In genomic region chr9:41053478-41053877, GRCm38 (mm10) we compare ENCODE assay signal across 20 mouse cellular contexts. TPM values are rescaled to one million over a fixed set of nuclear protein-coding genes. Genes with fewer than 3 reads are reported as not detected.
A peak's percentile ranks its signal among the peaks of the same experiment; 100 is the strongest.
DNase-seq lines count a peak whose midpoint lies in the region; ATAC-seq and TF ChIP-seq lines count a peak whose summit lies in the region.
"Had no signal": no experiment of that assay in that cellular context is flagged by ENCODE, and none has a peak within 500 bp of the region (broad histone marks: within the 10 kb centered on the region; RNA-seq: fewer than 3 reads in every experiment).

No protein-coding gene starts in this region.

- no peaks in the 10 kb centered on the region for H3K9me3 ChIP-seq in embryonic facial prominence, embryonic 15.5 days (replicated peaks)
- no peaks in the 10 kb centered on the region for H3K9me3 ChIP-seq in embryonic facial prominence, embryonic 10.5 days
- no peaks in the 10 kb centered on the region for H3K9me3 ChIP-seq in hindbrain, embryonic 16.5 days (ENCODE audit: control insufficient read depth, low read length)
- no peaks in the 10 kb centered on the region for H3K9me3 ChIP-seq in hindbrain, embryonic 11.5 days (ENCODE audit: control insufficient read depth, low read length)
- H3K9me3 ChIP-seq in midbrain, embryonic 15.5 days, result no peaks in the 10 kb centered on the region
- no peaks in the 10 kb centered on the region for H3K9me3 ChIP-seq in midbrain, embryonic 11.5 days (ENCODE audit: control insufficient read depth, low read length)
- H3K9me3 ChIP-seq: embryonic facial prominence, embryonic 12.5 days; forebrain, embryonic 13.5 days; heart, embryonic 10.5 days had no signal

- no peaks in the 10 kb centered on the region for H3K36me3 ChIP-seq in embryonic facial prominence, embryonic 15.5 days
- no peaks in the 10 kb centered on the region for H3K36me3 ChIP-seq in embryonic facial prominence, embryonic 10.5 days (replicated peaks)
- no peaks in the 10 kb centered on the region for H3K36me3 ChIP-seq in hindbrain, embryonic 16.5 days (ENCODE audit: control insufficient read depth, insufficient read depth, low read length)
- no peaks in the 10 kb centered on the region for H3K36me3 ChIP-seq in hindbrain, embryonic 11.5 days (ENCODE audit: control insufficient read depth, insufficient read depth, low read length)
- no peaks in the 10 kb centered on the region for H3K36me3 ChIP-seq in midbrain, embryonic 15.5 days (replicated peaks)
- no peaks in the 10 kb centered on the region for H3K36me3 ChIP-seq in midbrain, embryonic 11.5 days (ENCODE audit: control insufficient read depth, insufficient read depth, low read length)

- 48% methylated on average over 4 of the region's 4 CpGs for WGBS in embryonic facial prominence, embryonic 15.5 days
- WGBS in embryonic facial prominence, embryonic 10.5 days, result 68% methylated on average over 4 of the region's 4 CpGs
- 51% methylated on average over 4 of the region's 4 CpGs for WGBS in hindbrain, embryonic 16.5 days
- WGBS in hindbrain, embryonic 11.5 days, result 72% methylated on average over 4 of the region's 4 CpGs
- WGBS in midbrain, embryonic 15.5 days, result 58% methylated on average over 4 of the region's 4 CpGs
- WGBS in midbrain, embryonic 11.5 days, result 64% methylated on average over 4 of the region's 4 CpGs
- 35% methylated on average over 4 of the region's 4 CpGs for WGBS in olfactory bulb, adult 2 months

- no peak overlapping the region for H3K9ac ChIP-seq in embryonic facial prominence, embryonic 15.5 days
- no peak overlapping the region for H3K9ac ChIP-seq in hindbrain, embryonic 16.5 days (ENCODE audit: low read depth, low read length)
- no peak overlapping the region for H3K9ac ChIP-seq in hindbrain, embryonic 11.5 days (ENCODE audit: low read depth, low read length)
- no peak overlapping the region for H3K9ac ChIP-seq in midbrain, embryonic 15.5 days
- no peak overlapping the region for H3K9ac ChIP-seq in midbrain, embryonic 11.5 days (ENCODE audit: low read length)
- H3K9ac ChIP-seq: embryonic facial prominence, embryonic 12.5 days; forebrain, embryonic 13.5 days had no signal

- no peak for ATAC-seq in embryonic facial prominence, embryonic 15.5 days (ENCODE audit: insufficient number of reproducible peaks, low FRiP score, low TSS enrichment, low read depth)
- ATAC-seq in hindbrain, embryonic 16.5 days, result no peak
- ATAC-seq in hindbrain, embryonic 11.5 days (ENCODE audit: low FRiP score), result no peak
- no peak for ATAC-seq in midbrain, embryonic 15.5 days (replicated peaks)
- no peak for ATAC-seq in midbrain, embryonic 11.5 days (ENCODE audit: low FRiP score)
- no peak for ATAC-seq in megakaryocyte-erythroid progenitor cell, adult 5-6 weeks (replicated peaks; ENCODE audit: low FRiP score, low TSS enrichment, poor library complexity, severe bottlenecking)
- ATAC-seq: activated CD4-positive, CD25-positive, alpha-beta regulatory T cell, adult 4 months; forebrain, embryonic 13.5 days; inflammation-experienced regulatory T-cells, adult 6 months; intestine, postnatal 0 days; Patski had no signal

- TF ChIP-seq CTCF in olfactory bulb, adult 2 months (IDR thresholded peaks at IDR 0.05; ENCODE audit: insufficient read depth, low read depth, low read length), result no peak

- no peak overlapping the region for H3K4me3 ChIP-seq in embryonic facial prominence, embryonic 15.5 days (replicated peaks)
- H3K4me3 ChIP-seq in embryonic facial prominence, embryonic 10.5 days, result no peak overlapping the region
- H3K4me3 ChIP-seq in hindbrain, embryonic 16.5 days (ENCODE audit: low read length), result no peak overlapping the region
- H3K4me3 ChIP-seq in hindbrain, embryonic 11.5 days (ENCODE audit: low read depth, low read length), result no peak overlapping the region
- no peak overlapping the region for H3K4me3 ChIP-seq in midbrain, embryonic 15.5 days
- H3K4me3 ChIP-seq in midbrain, embryonic 11.5 days (ENCODE audit: low read depth, low read length), result no peak overlapping the region
- no peak overlapping the region for H3K4me3 ChIP-seq in olfactory bulb, adult 2 months (ENCODE audit: insufficient read depth, low read depth, low read length)
- H3K4me3 ChIP-seq: embryonic facial prominence, embryonic 12.5 days; forebrain, embryonic 13.5 days; heart, embryonic 10.5 days had no signal

- H3K27ac ChIP-seq in embryonic facial prominence, embryonic 15.5 days (replicated peaks), result peak overlapping the region; percentile 45; the same call in 1 of the 2 replicates
- no peak overlapping the region for H3K27ac ChIP-seq in embryonic facial prominence, embryonic 10.5 days (replicated peaks)
- peak overlapping the region; percentile 46 for H3K27ac ChIP-seq in hindbrain, embryonic 16.5 days (ENCODE audit: low read depth, low read length)
- H3K27ac ChIP-seq in hindbrain, embryonic 11.5 days (ENCODE audit: low read depth, low read length), result no peak overlapping the region
- H3K27ac ChIP-seq in midbrain, embryonic 15.5 days, result peak overlapping the region; percentile 38; the same call in 1 of the 2 replicates
- no peak overlapping the region for H3K27ac ChIP-seq in midbrain, embryonic 11.5 days (ENCODE audit: low read depth, low read length)
- H3K27ac ChIP-seq in olfactory bulb, adult 2 months (ENCODE audit: insufficient read depth, low read depth, low read length), result peak overlapping the region; percentile 66
- H3K27ac ChIP-seq: embryonic facial prominence, embryonic 12.5 days; forebrain, embryonic 13.5 days had no signal

- H3K4me1 ChIP-seq in embryonic facial prominence, embryonic 15.5 days, result peaks cover 22% of the 10 kb centered on the region
- H3K4me1 ChIP-seq in embryonic facial prominence, embryonic 10.5 days, result peaks cover 7% of the 10 kb centered on the region; the same call in 1 of the 2 replicates
- H3K4me1 ChIP-seq in hindbrain, embryonic 16.5 days (ENCODE audit: control insufficient read depth, insufficient read depth, low read depth, low read length), result peaks cover 18% of the 10 kb centered on the region
- no peaks in the 10 kb centered on the region for H3K4me1 ChIP-seq in hindbrain, embryonic 11.5 days (replicated peaks; ENCODE audit: control insufficient read depth, insufficient read depth, low read length)
- peaks cover 16% of the 10 kb centered on the region for H3K4me1 ChIP-seq in midbrain, embryonic 15.5 days
- no peaks in the 10 kb centered on the region for H3K4me1 ChIP-seq in midbrain, embryonic 11.5 days (ENCODE audit: control insufficient read depth, insufficient read depth, low read length)
- peaks cover 51% of the 10 kb centered on the region for H3K4me1 ChIP-seq in olfactory bulb, adult 2 months (ENCODE audit: control insufficient read depth, insufficient read depth, low read length)
- H3K4me1 ChIP-seq: embryonic facial prominence, embryonic 12.5 days had no signal

- no peak for DNase-seq in embryonic facial prominence, embryonic 10.5 days (ENCODE audit: low spot score)
- no peak for DNase-seq in hindbrain, embryonic 11.5 days (ENCODE audit: low spot score)
- DNase-seq in midbrain, embryonic 11.5 days (ENCODE audit: low spot score, missing footprints), result no peak
- DNase-seq: adrenal gland, postnatal 14 days; embryo, embryonic 11 days; heart, adult 18-20 months; heart, postnatal 10 days had no signal

- no peak overlapping the region for H3K4me2 ChIP-seq in embryonic facial prominence, embryonic 15.5 days (replicated peaks)
- H3K4me2 ChIP-seq in hindbrain, embryonic 16.5 days (ENCODE audit: low read length), result no peak overlapping the region
- no peak overlapping the region for H3K4me2 ChIP-seq in hindbrain, embryonic 11.5 days (replicated peaks; ENCODE audit: low read depth, low read length)
- H3K4me2 ChIP-seq in midbrain, embryonic 15.5 days, result no peak overlapping the region
- no peak overlapping the region for H3K4me2 ChIP-seq in midbrain, embryonic 11.5 days
- H3K4me2 ChIP-seq: embryonic facial prominence, embryonic 12.5 days; forebrain, embryonic 13.5 days had no signal

- no peaks in the 10 kb centered on the region for H3K27me3 ChIP-seq in embryonic facial prominence, embryonic 15.5 days
- no peaks in the 10 kb centered on the region for H3K27me3 ChIP-seq in embryonic facial prominence, embryonic 10.5 days (replicated peaks; ENCODE audit: low read depth, poor library complexity, severe bottlenecking)
- no peaks in the 10 kb centered on the region for H3K27me3 ChIP-seq in hindbrain, embryonic 16.5 days (replicated peaks; ENCODE audit: control insufficient read depth, insufficient read depth, low read length)
- no peaks in the 10 kb centered on the region for H3K27me3 ChIP-seq in hindbrain, embryonic 11.5 days (ENCODE audit: control insufficient read depth, insufficient read depth, low read length)
- H3K27me3 ChIP-seq in midbrain, embryonic 15.5 days (replicated peaks), result no peaks in the 10 kb centered on the region
- no peaks in the 10 kb centered on the region for H3K27me3 ChIP-seq in midbrain, embryonic 11.5 days (ENCODE audit: control insufficient read depth, insufficient read depth, low read length)
- H3K27me3 ChIP-seq: embryonic facial prominence, embryonic 12.5 days; forebrain, embryonic 13.5 days; Patski had no signal

- TF ChIP-seq POLR2A in olfactory bulb, adult 2 months (IDR thresholded peaks at IDR 0.05; ENCODE audit: insufficient read depth, low read depth, low read length), result no peak

RNA-seq across cellular contexts. Expression of gene Crtam, which starts 49.0 kb away (rescaled TPM):
- polyA plus RNA-seq in embryonic facial prominence, embryonic 15.5 days (2015; fragmentation: Nextera tagmentation; extraction: Ambion mirVana), result 0.11 and 0.23 TPM in 2 replicates
- 0.05 and 0.09 TPM in 2 replicates for polyA plus RNA-seq in embryonic facial prominence, embryonic 10.5 days (2016; fragmentation: Nextera tagmentation; extraction: Ambion mirVana)
- polyA plus RNA-seq in hindbrain, embryonic 16.5 days (2015; fragmentation: Nextera tagmentation; extraction: Ambion mirVana), result 0.06 and 0.40 TPM in 2 replicates
- 0.06 and 0.17 TPM in 2 replicates for polyA plus RNA-seq in hindbrain, embryonic 11.5 days (2014; fragmentation: Nextera tagmentation; extraction: Ambion mirVana)
- 0.10 and 0.22 TPM in 2 replicates for polyA plus RNA-seq in midbrain, embryonic 15.5 days (2015; fragmentation: Nextera tagmentation; extraction: Ambion mirVana)
- 0.07 TPM in 1 of 2 replicates, not detected in the other for polyA plus RNA-seq in midbrain, embryonic 11.5 days (2014; fragmentation: Nextera tagmentation; extraction: Ambion mirVana)
- polyA plus RNA-seq in olfactory bulb, adult 2 months (2012; ENCODE audit: insufficient read depth, insufficient read length, low replicate concordance, missing spikeins), result not detected in 2 replicates
- total RNA-seq in megakaryocyte-erythroid progenitor cell, adult 5-6 weeks (2014; fragmentation: Nextera tagmentation), result not detected in 2 replicates
- total RNA-seq in megakaryocyte-erythroid progenitor cell, adult 5-6 weeks (2017), result 3.1 TPM in 1 of 2 replicates, not detected in the other
- total RNA-seq: adrenal gland, postnatal 14 days had no signal
- polyA plus RNA-seq: forebrain, embryonic 13.5 days; heart, embryonic 14.5 days; Patski had no signal

Comparison
In these comparisons a context has a peak if more than half of its experiments do, and no peak if none do; other contexts are left out.
1. H3K27ac ChIP-seq: peak in embryonic facial prominence, embryonic 15.5 days (single experiment), hindbrain, embryonic 16.5 days (single experiment), midbrain, embryonic 15.5 days (single experiment) and olfactory bulb, adult 2 months (single experiment); none in embryonic facial prominence, embryonic 10.5 days (single experiment), hindbrain, embryonic 11.5 days (single experiment) and midbrain, embryonic 11.5 days (single experiment).